Mouse (Mus musculus) liver, embryonic 15.5 days (tissue): ENCODE data around the gene Cyp2j9. TPM values are rescaled to one million over a fixed set of nuclear protein-coding genes. Genes with fewer than 3 reads are reported as not detected.
A peak's percentile ranks its signal among the peaks of the same experiment; 100 is the strongest.
"Not testable (repeated sequence)": the region's sequence is repeated elsewhere in the genome, so short reads cannot be mapped to it uniquely, and the experiment has no call there.

Experiments used
- ATAC-seq: fragments of 200-750 bp; cut with Nextera tagmentation; 2 replicates; pipeline ENCODE4 v1.8.0; 2017; ENCODE audit warnings: moderate number of reproducible peaks, mild to moderate bottlenecking, moderate library complexity; ENCODE audit not compliant: insufficient read depth
- H3K27ac ChIP-seq: fragments of 300-500 bp; sonication (generic); replicated peaks from 2 replicates; pipeline ENCODE4 v1.5.1; 2015; ENCODE audit warnings: mild to moderate bottlenecking, inconsistent platforms
- H3K27me3 ChIP-seq: fragments of 300-500 bp; sonication (generic); 2 replicates; pipeline ENCODE4 v1.6.1; 2015; ENCODE audit warnings: mild to moderate bottlenecking, inconsistent platforms
- H3K36me3 ChIP-seq: fragments of 300-500 bp; sonication (generic); replicated peaks from 2 replicates; pipeline ENCODE4 v1.6.1; 2015; ENCODE audit warnings: moderate library complexity, mild to moderate bottlenecking, inconsistent platforms
- H3K4me1 ChIP-seq: fragments of 300-500 bp; sonication (generic); replicated peaks from 2 replicates; pipeline ENCODE4 v1.6.1; 2015; ENCODE audit warnings: inconsistent platforms
- H3K4me2 ChIP-seq: fragments of 300-500 bp; sonication (generic); 2 replicates; pipeline ENCODE4 v1.6.1; 2015; ENCODE audit warnings: moderate library complexity, mild to moderate bottlenecking, inconsistent platforms
- H3K4me3 ChIP-seq: fragments of 300-500 bp; sonication (generic); replicated peaks from 2 replicates; pipeline ENCODE4 v1.5.1; 2015; ENCODE audit warnings: mild to moderate bottlenecking, inconsistent platforms
- H3K9ac ChIP-seq: fragments of 300-500 bp; sonication (generic); 2 replicates; pipeline ENCODE4 v1.6.1; 2015; ENCODE audit warnings: moderate library complexity, mild to moderate bottlenecking, inconsistent platforms
- H3K9me3 ChIP-seq: fragments of 300-500 bp; sonication (generic); replicated peaks from 2 replicates; pipeline ENCODE4 v1.6.1; 2016; ENCODE audit warnings: inconsistent platforms
- WGBS: fragments of 180-500 bp; shearing (Covaris S2); methylation state at CpG from one replicate; pipeline ENCODE4 v1.1.7; 2015; ENCODE audit warnings: mixed read lengths; ENCODE audit not compliant: insufficient replicate concordance; 5-methylcytosine and 5-hydroxymethylcytosine counted together
- polyA plus RNA-seq: library from polyadenylated mRNA; unstranded; fragments of >200 nt; fragmentation: Nextera tagmentation; extraction: Ambion mirVana; gene quantifications from 2 replicates; pipeline ENCODE4 v1.2.1, GENCODE M21; 2015

The Cyp2j9 gene
- 0.06 and 0.20 TPM in 2 replicates for polyA plus RNA-seq

- H3K27me3 ChIP-seq: no peaks in the 10 kb centered on the region
- H3K27ac ChIP-seq: no peak within 1 kb of the TSS
- peak within 1 kb of the TSS; percentile 40 for H3K4me2 ChIP-seq
- no peaks in the 10 kb centered on the region for H3K4me1 ChIP-seq
- ATAC-seq: no peak
- peak within 1 kb of the TSS; percentile 18; the same call in 1 of the 2 replicates for H3K4me3 ChIP-seq
- no peaks in the 10 kb centered on the region for H3K9me3 ChIP-seq
- H3K9ac ChIP-seq: no peak within 1 kb of the TSS
- 7% methylated on average over 18 of the region's 18 CpGs for WGBS
- H3K36me3 ChIP-seq: no peaks in the 10 kb centered on the region
Observed at GRCm38 (mm10) chr4:96590911-96591790, at the start of gene Cyp2j9. TSS of gene Cyp2j9 (minus strand) at chr4:96591578.

DNA sequence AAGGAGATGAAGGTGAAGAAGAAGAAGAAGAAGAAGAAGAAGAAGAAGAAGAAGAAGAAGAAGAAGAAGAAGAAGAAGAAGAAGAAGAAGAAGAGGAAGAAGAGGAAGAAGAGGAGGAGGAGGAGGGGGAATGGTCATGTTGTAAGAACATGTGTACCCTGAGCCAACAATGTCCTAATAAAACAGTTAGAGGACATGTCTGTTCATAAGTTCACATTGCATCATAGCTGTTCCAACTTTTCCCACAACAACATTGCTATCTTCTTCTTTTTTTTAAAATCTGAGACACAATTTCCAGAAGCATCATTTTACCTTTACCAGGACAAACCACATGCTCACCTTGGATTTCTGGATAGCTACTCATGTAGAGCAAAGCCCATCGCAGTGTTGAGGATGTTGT lies 44.1 kb upstream of the Cyp2j9 start:
- no peak overlapping the region for H3K9ac ChIP-seq
- no peak overlapping the region for H3K27ac ChIP-seq
- H3K36me3 ChIP-seq: no peaks in the 10 kb centered on the region
- WGBS: 54% methylated on average over 1 of the region's 1 CpGs
- no peaks in the 10 kb centered on the region for H3K4me1 ChIP-seq
- H3K9me3 ChIP-seq: no peaks in the 10 kb centered on the region
- H3K4me3 ChIP-seq: no peak overlapping the region
- H3K27me3 ChIP-seq: no peaks in the 10 kb centered on the region
- H3K4me2 ChIP-seq: no peak overlapping the region
- no peak for ATAC-seq

DNA sequence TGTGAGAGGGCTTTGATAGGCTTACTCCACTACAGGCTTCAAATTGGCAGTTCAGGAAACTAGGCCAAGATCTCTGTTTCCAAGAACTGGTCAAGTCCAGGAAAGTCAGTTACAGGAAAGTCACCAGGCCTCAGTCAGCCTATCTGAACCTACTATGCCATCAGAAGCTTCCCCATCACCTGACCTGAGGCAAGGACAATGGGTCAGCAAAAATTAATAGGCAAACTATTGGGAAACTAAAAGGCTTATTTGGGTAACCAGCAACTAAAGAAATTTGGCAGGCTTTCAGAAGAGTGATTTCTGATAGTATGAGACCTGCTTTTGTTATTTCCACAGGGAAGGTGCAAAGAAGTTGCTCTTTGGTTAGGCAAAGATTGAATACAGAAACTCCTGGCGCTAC lies 31.1 kb upstream of the Cyp2j9 start:
- Histone ChIP-seq H3K4me2 (no peak overlapping the region), H3K27me3 (no peaks in the 10 kb centered on the region), H3K36me3 (no peaks in the 10 kb centered on the region), H3K27ac (no peak overlapping the region), H3K4me3 (no peak overlapping the region), H3K9ac (no peak overlapping the region), H3K4me1 (no peaks in the 10 kb centered on the region), H3K9me3 (no peaks in the 10 kb centered on the region)
- WGBS: 81% methylated on average over 1 of the region's 1 CpGs
- ATAC-seq: no peak

DNA sequence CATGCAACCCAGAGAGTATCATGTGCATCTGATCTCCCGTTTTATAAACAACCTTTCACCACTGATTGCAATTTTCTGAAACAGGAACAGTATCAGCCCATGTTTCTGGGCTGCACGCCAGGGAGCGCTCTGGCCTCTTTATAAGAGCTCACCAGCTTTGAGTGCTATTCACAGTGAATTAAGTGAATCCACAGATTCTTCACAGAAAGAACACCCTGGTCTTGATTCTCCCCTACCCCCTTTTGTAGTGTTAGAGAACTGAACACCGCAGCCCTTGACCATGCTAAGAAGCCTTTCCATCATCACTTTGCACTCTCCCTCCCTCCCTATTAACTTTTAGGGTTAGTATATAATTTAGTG lies 393 bp upstream of the Cyp2j9 start:
- Histone ChIP-seq H3K9me3 (no peaks in the 10 kb centered on the region), H3K27ac (no peak overlapping the region), H3K9ac (no peak overlapping the region), H3K4me3 (no peak overlapping the region), H3K36me3 (no peaks in the 10 kb centered on the region), H3K27me3 (no peaks in the 10 kb centered on the region), H3K4me1 (no peaks in the 10 kb centered on the region), H3K4me2 (peak overlapping the region; percentile 40; the same call in 1 of the 2 replicates)
- WGBS: 26% methylated on average over 4 of the region's 4 CpGs
- ATAC-seq: no peak

DNA sequence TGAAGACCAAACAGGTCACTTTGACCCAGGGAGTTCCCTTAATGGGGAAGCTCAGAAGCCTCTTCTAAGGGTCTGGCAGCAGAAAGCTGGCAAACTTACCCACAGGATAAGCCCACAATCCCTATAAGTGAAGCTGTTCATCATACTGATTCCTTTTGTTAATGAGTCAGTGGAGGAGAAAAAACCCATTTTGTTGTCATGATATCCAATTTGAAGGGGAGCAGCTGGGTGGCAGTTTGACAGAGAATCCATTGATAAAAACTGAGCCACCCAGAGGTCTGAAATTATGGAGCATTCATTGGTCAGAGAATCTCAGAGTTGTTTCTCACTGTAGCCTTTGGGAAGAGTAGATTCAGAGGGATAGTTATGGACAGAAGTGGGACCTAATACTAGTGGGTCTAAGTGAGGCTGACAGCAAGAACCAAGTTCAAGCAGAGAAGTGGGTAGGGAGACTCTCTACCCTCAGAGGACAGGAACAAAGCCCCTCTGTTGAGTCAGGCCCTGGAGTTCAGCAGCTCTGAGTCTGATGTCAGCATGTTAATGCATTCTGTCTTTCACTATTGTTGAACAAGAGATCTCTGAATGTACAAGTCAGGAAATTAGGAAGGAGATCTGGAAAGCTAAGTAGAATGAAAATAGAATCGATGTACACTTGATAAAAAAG lies 9.8 kb downstream of the Cyp2j9 start:
- no peaks in the 10 kb centered on the region for H3K9me3 ChIP-seq
- H3K4me3 ChIP-seq: no peak overlapping the region
- H3K36me3 ChIP-seq: no peaks in the 10 kb centered on the region
- no peaks in the 10 kb centered on the region for H3K27me3 ChIP-seq
- no peak for ATAC-seq
- H3K4me1 ChIP-seq: no peaks in the 10 kb centered on the region
- H3K27ac ChIP-seq: no peak overlapping the region
- WGBS: 36% methylated on average over 1 of the region's 1 CpGs
- no peak overlapping the region for H3K9ac ChIP-seq
- H3K4me2 ChIP-seq: no peak overlapping the region

DNA sequence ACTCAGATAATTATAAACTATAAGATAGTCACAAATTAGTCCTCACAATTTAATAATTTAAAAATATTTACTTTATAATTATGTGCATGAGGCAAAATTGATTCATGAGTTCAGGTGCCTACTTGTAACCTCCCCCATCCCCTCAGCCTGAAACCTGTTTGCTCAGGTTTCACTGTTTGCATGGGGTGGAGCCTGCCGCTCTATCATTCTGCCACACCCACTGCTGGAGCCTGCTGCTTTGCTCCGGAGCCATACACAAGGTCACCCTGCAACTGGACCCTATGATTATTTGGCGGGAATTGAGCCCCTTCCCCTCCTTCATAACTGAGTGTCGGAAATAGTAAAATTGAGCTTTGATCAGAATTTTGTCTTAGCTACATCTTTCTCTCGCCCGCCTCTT lies 11.0 kb downstream of the Cyp2j9 start:
- not testable (repeated sequence) for H3K36me3 ChIP-seq, H3K27ac ChIP-seq, H3K9me3 ChIP-seq, H3K4me2 ChIP-seq, H3K4me1 ChIP-seq, H3K9ac ChIP-seq, ATAC-seq, H3K27me3 ChIP-seq, H3K4me3 ChIP-seq
- WGBS: 49% methylated on average over 6 of the region's 6 CpGs

- no peaks in the 10 kb centered on the region for H3K36me3 ChIP-seq
- H3K4me3 ChIP-seq: no peak overlapping the region
- ATAC-seq: no peak
- 28% methylated on average over 3 of the region's 3 CpGs for WGBS
- no peaks in the 10 kb centered on the region for H3K4me1 ChIP-seq
- H3K27ac ChIP-seq: no peak overlapping the region
- no peak overlapping the region for H3K9ac ChIP-seq
- no peaks in the 10 kb centered on the region for H3K27me3 ChIP-seq
- no peak overlapping the region for H3K4me2 ChIP-seq
- H3K9me3 ChIP-seq: no peaks in the 10 kb centered on the region
Observed at GRCm38 (mm10) chr4:96569442-96569841, 21.9 kb downstream of the Cyp2j9 start.

DNA sequence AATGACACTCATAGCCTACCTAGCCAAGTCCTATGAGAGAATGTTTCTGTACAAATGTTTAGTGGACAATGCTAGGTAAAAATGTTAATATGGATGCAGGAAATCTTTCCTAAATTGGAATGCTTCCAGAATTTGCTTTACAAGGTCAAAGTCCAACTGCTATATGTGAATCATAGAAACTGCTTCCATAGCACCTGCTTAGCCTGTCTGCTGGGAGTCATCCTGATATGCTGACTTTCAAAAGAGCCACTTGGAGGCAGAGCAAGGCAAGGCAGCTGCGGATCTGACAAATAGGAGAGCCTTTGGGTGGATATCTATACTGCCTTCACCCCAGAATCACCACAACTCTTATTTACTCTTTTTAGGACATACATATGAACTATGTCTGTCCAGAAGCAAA lies 23.4 kb downstream of the Cyp2j9 start:
- H3K9me3 ChIP-seq: no peaks in the 10 kb centered on the region
- no peak overlapping the region for H3K4me2 ChIP-seq
- ATAC-seq: no peak
- H3K27ac ChIP-seq: no peak overlapping the region
- H3K4me1 ChIP-seq: no peaks in the 10 kb centered on the region
- WGBS: 68% methylated on average over 1 of the region's 1 CpGs
- no peak overlapping the region for H3K4me3 ChIP-seq
- no peak overlapping the region for H3K9ac ChIP-seq
- H3K36me3 ChIP-seq: no peaks in the 10 kb centered on the region
- no peaks in the 10 kb centered on the region for H3K27me3 ChIP-seq

- Histone ChIP-seq H3K4me3 (no peak overlapping the region), H3K27me3 (no peaks in the 10 kb centered on the region), H3K27ac (no peak overlapping the region), H3K4me1 (no peaks in the 10 kb centered on the region), H3K9ac (no peak overlapping the region), H3K9me3 (no peaks in the 10 kb centered on the region), H3K4me2 (no peak overlapping the region), H3K36me3 (no peaks in the 10 kb centered on the region)
- no peak for ATAC-seq
Observed at GRCm38 (mm10) chr4:96565808-96566207, 25.6 kb downstream of the Cyp2j9 start.

DNA sequence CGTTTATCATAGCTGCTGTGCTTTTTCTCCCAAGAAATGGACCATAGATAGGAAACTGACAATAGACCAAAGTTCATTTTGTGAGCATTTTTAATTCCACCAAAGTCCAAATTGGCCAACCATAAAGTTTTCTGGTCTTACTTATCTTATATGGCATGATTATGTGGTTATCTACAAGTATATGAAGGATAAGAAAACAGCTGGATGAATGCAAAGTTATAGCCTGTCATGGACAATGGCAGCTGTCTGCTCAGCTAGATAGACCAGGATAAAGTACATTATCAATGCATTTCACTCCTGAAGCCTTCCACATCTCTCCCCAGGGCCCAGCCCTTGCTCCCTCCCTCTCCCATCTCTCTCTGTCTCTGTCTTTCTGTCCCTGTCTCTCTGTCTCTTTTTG lies 30.9 kb downstream of the Cyp2j9 start:
- Histone ChIP-seq H3K9me3 (no peaks in the 10 kb centered on the region), H3K4me1 (no peaks in the 10 kb centered on the region), H3K27ac (no peak overlapping the region), H3K36me3 (no peaks in the 10 kb centered on the region), H3K27me3 (no peaks in the 10 kb centered on the region), H3K4me2 (no peak overlapping the region), H3K9ac (no peak overlapping the region), H3K4me3 (no peak overlapping the region)
- 64% methylated on average over 1 of the region's 1 CpGs for WGBS
- no peak for ATAC-seq

- H3K4me1 ChIP-seq: no peaks in the 10 kb centered on the region
- no peak overlapping the region for H3K27ac ChIP-seq
- no peak for ATAC-seq
- no peak overlapping the region for H3K9ac ChIP-seq
- no peaks in the 10 kb centered on the region for H3K27me3 ChIP-seq
- H3K36me3 ChIP-seq: no peaks in the 10 kb centered on the region
- H3K4me2 ChIP-seq: no peak overlapping the region
- H3K9me3 ChIP-seq: no peaks in the 10 kb centered on the region
- H3K4me3 ChIP-seq: no peak overlapping the region
- 51% methylated on average over 1 of the region's 1 CpGs for WGBS
Observed at GRCm38 (mm10) chr4:96559781-96560180, 31.6 kb downstream of the Cyp2j9 start.
